Mouse (Mus musculus) intestine, embryonic 15.5 days (tissue): ENCODE data around the gene Lrrc38. TPM values are rescaled to one million over a fixed set of nuclear protein-coding genes. Genes with fewer than 3 reads are reported as not detected.
A peak's percentile ranks its signal among the peaks of the same experiment; 100 is the strongest.

ENCODE experiments used
- ATAC-seq: fragments of 200-750 bp; cut with Nextera tagmentation; 2 replicates; pipeline ENCODE4 v1.8.0; 2017; ENCODE audit warnings: moderate TSS enrichment, moderate library complexity
- H3K27ac ChIP-seq: fragments of 300-500 bp; sonication (generic); 2 replicates; pipeline ENCODE4 v1.5.1; 2015; ENCODE audit warnings: mild to moderate bottlenecking, inconsistent platforms
- H3K27me3 ChIP-seq: fragments of 300-500 bp; sonication (generic); replicated peaks from 2 replicates; pipeline ENCODE4 v1.6.1; 2015; ENCODE audit warnings: inconsistent platforms
- H3K36me3 ChIP-seq: fragments of 300-500 bp; sonication (generic); 2 replicates; pipeline ENCODE4 v1.6.1; 2015; ENCODE audit warnings: inconsistent platforms
- H3K4me1 ChIP-seq: fragments of 300-500 bp; sonication (generic); replicated peaks from 2 replicates; pipeline ENCODE4 v1.6.1; 2015; ENCODE audit warnings: inconsistent platforms
- H3K4me2 ChIP-seq: fragments of 300-500 bp; sonication (generic); replicated peaks from 2 replicates; pipeline ENCODE4 v1.6.1; 2015; ENCODE audit warnings: mild to moderate bottlenecking, inconsistent platforms
- H3K4me3 ChIP-seq: fragments of 300-500 bp; sonication (generic); replicated peaks from 2 replicates; pipeline ENCODE4 v1.5.1; 2015; ENCODE audit warnings: inconsistent platforms
- H3K9ac ChIP-seq: fragments of 300-500 bp; sonication (generic); 2 replicates; pipeline ENCODE4 v1.6.1; 2015; ENCODE audit warnings: inconsistent platforms
- H3K9me3 ChIP-seq: fragments of 300-500 bp; sonication (generic); 2 replicates; pipeline ENCODE4 v1.6.1; 2016; ENCODE audit warnings: inconsistent platforms
- WGBS: fragments of 180-500 bp; shearing (Covaris S2); methylation state at CpG from one replicate; pipeline ENCODE4 v1.1.7; 2015; 5-methylcytosine and 5-hydroxymethylcytosine counted together
- polyA plus RNA-seq: library from polyadenylated mRNA; unstranded; fragments of >200 nt; fragmentation: Nextera tagmentation; extraction: Ambion mirVana; gene quantifications from 2 replicates; pipeline ENCODE4 v1.2.1, GENCODE M21; 2015

The Lrrc38 gene
- polyA plus RNA-seq = 0.06 TPM in 1 of 2 replicates, not detected in the other

GRCm38 (mm10) chr4:143349484-143349906, at the start of gene Lrrc38:
TSS of gene Lrrc38 (plus strand) at chr4:143349757.
- H3K27me3 ChIP-seq = peaks cover 47% of the 10 kb centered on the region
- H3K27ac ChIP-seq = no peak within 1 kb of the TSS
- peak within 1 kb of the TSS; percentile 47 for H3K4me3 ChIP-seq
- peak within 1 kb of the TSS; percentile 20 for H3K9ac ChIP-seq
- no peaks in the 10 kb centered on the region for H3K36me3 ChIP-seq
- peak within 1 kb of the TSS; percentile 96 for H3K4me2 ChIP-seq
- no peaks in the 10 kb centered on the region for H3K9me3 ChIP-seq
- ATAC-seq = peak; percentile 53; the same call in 1 of the 2 replicates
- peaks cover 13% of the 10 kb centered on the region for H3K4me1 ChIP-seq
- 1% methylated on average over 19 of the region's 19 CpGs for WGBS

GRCm38 (mm10) chr4:143300113-143300688, 49.4 kb upstream of the Lrrc38 start:
- peaks cover 13% of the 10 kb centered on the region; the same call in 1 of the 2 replicates for H3K4me1 ChIP-seq
- H3K27me3 ChIP-seq = 0 out of 2 replicates have a peak, but pooled peaks cover 4% of the 10 kb centered on the region
- no peak overlapping the region for H3K27ac ChIP-seq
- H3K9ac ChIP-seq = no peak overlapping the region
- no peak for ATAC-seq
- peak overlapping the region; percentile 38 for H3K4me3 ChIP-seq
- no peaks in the 10 kb centered on the region for H3K36me3 ChIP-seq
- 16% methylated on average over 12 of the region's 12 CpGs for WGBS
- no peaks in the 10 kb centered on the region for H3K9me3 ChIP-seq
- H3K4me2 ChIP-seq = peak overlapping the region; percentile 62

GRCm38 (mm10) chr4:143301042-143301441, 48.5 kb upstream of the Lrrc38 start:
- no peaks in the 10 kb centered on the region for H3K36me3 ChIP-seq
- H3K27me3 ChIP-seq = 0 out of 2 replicates have a peak, but pooled peaks cover 4% of the 10 kb centered on the region
- H3K4me2 ChIP-seq = no peak overlapping the region
- no peak overlapping the region for H3K9ac ChIP-seq
- H3K9me3 ChIP-seq = no peaks in the 10 kb centered on the region
- peaks cover 13% of the 10 kb centered on the region; the same call in 1 of the 2 replicates for H3K4me1 ChIP-seq
- no peak overlapping the region for H3K27ac ChIP-seq
- H3K4me3 ChIP-seq = no peak overlapping the region
- WGBS = 64% methylated on average over 5 of the region's 5 CpGs
- no peak for ATAC-seq

- Histone ChIP-seq H3K27me3 (0 out of 2 replicates have a peak, but pooled peaks cover 4% of the 10 kb centered on the region), H3K9me3 (no peaks in the 10 kb centered on the region), H3K4me3 (no peak overlapping the region), H3K27ac (no peak overlapping the region), H3K9ac (no peak overlapping the region), H3K4me2 (no peak overlapping the region), H3K4me1 (peaks cover 13% of the 10 kb centered on the region; the same call in 1 of the 2 replicates), H3K36me3 (no peaks in the 10 kb centered on the region)
- peak; percentile 34; the same call in 1 of the 2 replicates for ATAC-seq
- WGBS = 49% methylated on average over 4 of the region's 4 CpGs
Observed at GRCm38 (mm10) chr4:143301875-143302274, 47.7 kb upstream of the Lrrc38 start.

GRCm38 (mm10) chr4:143302279-143302890, 47.2 kb upstream of the Lrrc38 start:
- WGBS = 45% methylated on average over 11 of the region's 11 CpGs
- Histone ChIP-seq H3K9ac (no peak overlapping the region), H3K36me3 (no peaks in the 10 kb centered on the region), H3K27ac (no peak overlapping the region), H3K4me3 (no peak overlapping the region), H3K4me1 (0 out of 2 replicates have a peak, but pooled peaks cover 13% of the 10 kb centered on the region), H3K9me3 (no peaks in the 10 kb centered on the region), H3K4me2 (no peak overlapping the region), H3K27me3 (0 out of 2 replicates have a peak, but pooled peaks cover 4% of the 10 kb centered on the region)
- no peak for ATAC-seq

- no peak overlapping the region for H3K4me3 ChIP-seq
- WGBS = 97% methylated on average over 4 of the region's 4 CpGs
- 0 out of 2 replicates have a peak, but pooled peaks cover 5% of the 10 kb centered on the region for H3K4me1 ChIP-seq
- no peaks in the 10 kb centered on the region for H3K36me3 ChIP-seq
- H3K9ac ChIP-seq = no peak overlapping the region
- no peaks in the 10 kb centered on the region for H3K27me3 ChIP-seq
- ATAC-seq = no peak
- no peak overlapping the region for H3K4me2 ChIP-seq
- no peaks in the 10 kb centered on the region for H3K9me3 ChIP-seq
- H3K27ac ChIP-seq = no peak overlapping the region
Observed at GRCm38 (mm10) chr4:143305031-143305430, 44.5 kb upstream of the Lrrc38 start.

GRCm38 (mm10) chr4:143305987-143306772, 43.4 kb upstream of the Lrrc38 start:
- H3K36me3 ChIP-seq = no peaks in the 10 kb centered on the region
- 0 out of 2 replicates have a peak, but pooled peaks cover 4% of the 10 kb centered on the region for H3K4me1 ChIP-seq
- no peaks in the 10 kb centered on the region for H3K9me3 ChIP-seq
- H3K4me2 ChIP-seq = no peak overlapping the region
- ATAC-seq = no peak
- H3K4me3 ChIP-seq = no peak overlapping the region
- H3K27me3 ChIP-seq = no peaks in the 10 kb centered on the region
- H3K27ac ChIP-seq = no peak overlapping the region
- no peak overlapping the region for H3K9ac ChIP-seq
- 49% methylated on average over 5 of the region's 5 CpGs for WGBS

GRCm38 (mm10) chr4:143311341-143311740, 38.2 kb upstream of the Lrrc38 start:
- Histone ChIP-seq H3K27me3 (no peaks in the 10 kb centered on the region), H3K9me3 (no peaks in the 10 kb centered on the region), H3K9ac (no peak overlapping the region), H3K27ac (no peak overlapping the region), H3K4me1 (no peaks in the 10 kb centered on the region), H3K4me3 (no peak overlapping the region), H3K36me3 (no peaks in the 10 kb centered on the region), H3K4me2 (no peak overlapping the region)
- 50% methylated on average over 2 of the region's 2 CpGs for WGBS
- no peak for ATAC-seq

GRCm38 (mm10) chr4:143313299-143313698, 36.3 kb upstream of the Lrrc38 start:
- Histone ChIP-seq H3K9ac (no peak overlapping the region), H3K27me3 (no peaks in the 10 kb centered on the region), H3K9me3 (no peaks in the 10 kb centered on the region), H3K4me2 (no peak overlapping the region), H3K27ac (no peak overlapping the region), H3K4me3 (no peak overlapping the region), H3K4me1 (no peaks in the 10 kb centered on the region), H3K36me3 (no peaks in the 10 kb centered on the region)
- no peak for ATAC-seq
- WGBS = 71% methylated on average over 6 of the region's 6 CpGs

- no peaks in the 10 kb centered on the region for H3K36me3 ChIP-seq
- no peak overlapping the region for H3K4me3 ChIP-seq
- 14% methylated on average over 9 of the region's 11 CpGs for WGBS
- no peaks in the 10 kb centered on the region for H3K9me3 ChIP-seq
- no peak overlapping the region for H3K9ac ChIP-seq
- no peaks in the 10 kb centered on the region for H3K27me3 ChIP-seq
- H3K27ac ChIP-seq = no peak overlapping the region
- 0 out of 2 replicates have a peak overlapping the region, but pooled peaks have one; percentile 24 for H3K4me2 ChIP-seq
- H3K4me1 ChIP-seq = peaks cover 7% of the 10 kb centered on the region
- peak; percentile 44 for ATAC-seq
Observed at GRCm38 (mm10) chr4:143324176-143324924, 25.2 kb upstream of the Lrrc38 start.

GRCm38 (mm10) chr4:143324925-143325624, 24.5 kb upstream of the Lrrc38 start:
- no peaks in the 10 kb centered on the region for H3K36me3 ChIP-seq
- peak overlapping the region; percentile 41; the same call in 1 of the 2 replicates for H3K27ac ChIP-seq
- H3K4me1 ChIP-seq = peaks cover 7% of the 10 kb centered on the region
- H3K9me3 ChIP-seq = no peaks in the 10 kb centered on the region
- ATAC-seq = 0 out of 2 replicates have a peak, but pooled peaks have one; percentile 39
- peak overlapping the region; percentile 22 for H3K4me3 ChIP-seq
- no peaks in the 10 kb centered on the region for H3K27me3 ChIP-seq
- H3K9ac ChIP-seq = no peak overlapping the region
- H3K4me2 ChIP-seq = peak overlapping the region; percentile 58
- 17% methylated on average over 15 of the region's 15 CpGs for WGBS
